Mouse (Mus musculus) neural tube, embryonic 12.5 days (tissue): Measurements from ENCODE around the gene Lsm8. TPM values are rescaled to one million over a fixed set of nuclear protein-coding genes. Genes with fewer than 3 reads are reported as not detected.
"Not testable (repeated sequence)": the region's sequence is repeated elsewhere in the genome, so short reads cannot be mapped to it uniquely, and the experiment has no call there.

ENCODE experiments used
- ATAC-seq: fragments of 200-750 bp; cut with Nextera tagmentation; 2 replicates; pipeline ENCODE4 v1.8.0; 2017; ENCODE audit warnings: low read depth, mild to moderate bottlenecking, moderate TSS enrichment, moderate library complexity; ENCODE audit not compliant: low FRiP score
- H3K27ac ChIP-seq: fragments of 300-500 bp; sonication (generic); 2 replicates; pipeline ENCODE4 v1.5.1; 2016
- H3K27me3 ChIP-seq: fragments of 300-500 bp; sonication (generic); replicated peaks from 2 replicates; pipeline ENCODE4 v1.6.1; 2016; ENCODE audit warnings: mild to moderate bottlenecking
- H3K36me3 ChIP-seq: fragments of 300-500 bp; sonication (generic); 2 replicates; pipeline ENCODE4 v1.6.1; 2016; ENCODE audit warnings: mild to moderate bottlenecking
- H3K4me1 ChIP-seq: fragments of 300-500 bp; sonication (generic); 2 replicates; pipeline ENCODE4 v1.6.1; 2016
- H3K4me2 ChIP-seq: fragments of 300-500 bp; sonication (generic); replicated peaks from 2 replicates; pipeline ENCODE4 v1.6.1; 2016; ENCODE audit warnings: mild to moderate bottlenecking
- H3K4me3 ChIP-seq: fragments of 300-500 bp; sonication (generic); 2 replicates; pipeline ENCODE4 v1.5.1; 2016
- H3K9ac ChIP-seq: fragments of 300-500 bp; sonication (generic); 2 replicates; pipeline ENCODE4 v1.6.1; 2016; ENCODE audit warnings: mild to moderate bottlenecking
- H3K9me3 ChIP-seq: fragments of 300-500 bp; sonication (generic); 2 replicates; pipeline ENCODE4 v1.6.1; 2016; ENCODE audit warnings: mild to moderate bottlenecking
- WGBS: fragments of 180-500 bp; shearing (Covaris S2); methylation state at CpG from one replicate; pipeline ENCODE4 v1.1.7; 2016; 5-methylcytosine and 5-hydroxymethylcytosine counted together
- polyA plus RNA-seq: library from polyadenylated mRNA; unstranded; fragments of >200 nt; fragmentation: Nextera tagmentation; extraction: Ambion mirVana; gene quantifications from 2 replicates; pipeline ENCODE4 v1.2.1, GENCODE M21; 2016

Gene Lsm8
- polyA plus RNA-seq: 161 and 166 TPM in 2 replicates

- peak within 1 kb of the TSS; percentile 93 for H3K27ac ChIP-seq
- peak; percentile 100 for ATAC-seq
- peak within 1 kb of the TSS; percentile 67 for H3K4me2 ChIP-seq
- H3K9me3 ChIP-seq: no peaks in the 10 kb centered on the region
- H3K27me3 ChIP-seq: no peaks in the 10 kb centered on the region
- peak within 1 kb of the TSS; percentile 93 for H3K9ac ChIP-seq
- 2% methylated on average over 37 of the region's 37 CpGs for WGBS
- H3K4me3 ChIP-seq: peak within 1 kb of the TSS; percentile 86
- H3K4me1 ChIP-seq: peaks cover 11% of the 10 kb centered on the region; the same call in 1 of the 2 replicates
- H3K36me3 ChIP-seq: peaks cover 8% of the 10 kb centered on the region
Measured at GRCm38 (mm10) chr6:18848051-18848701, at the start of gene Lsm8. Gene Lsm8, plus strand, starts transcription at chr6:18848579.

- no peak overlapping the region for H3K27ac ChIP-seq
- H3K9ac ChIP-seq: no peak overlapping the region
- no peaks in the 10 kb centered on the region for H3K4me1 ChIP-seq
- H3K36me3 ChIP-seq: no peaks in the 10 kb centered on the region
- 93% methylated on average over 2 of the region's 2 CpGs for WGBS
- H3K27me3 ChIP-seq: no peaks in the 10 kb centered on the region
- no peak for ATAC-seq
- no peak overlapping the region for H3K4me2 ChIP-seq
- H3K4me3 ChIP-seq: no peak overlapping the region
- no peaks in the 10 kb centered on the region for H3K9me3 ChIP-seq
Measured at GRCm38 (mm10) chr6:18800869-18801511, 47.4 kb upstream of the Lsm8 start.

- H3K4me3 ChIP-seq: no peak overlapping the region
- no peak overlapping the region for H3K4me2 ChIP-seq
- H3K27me3 ChIP-seq: no peaks in the 10 kb centered on the region
- WGBS: 94% methylated on average over 1 of the region's 1 CpGs
- no peaks in the 10 kb centered on the region for H3K9me3 ChIP-seq
- ATAC-seq: no peak
- no peak overlapping the region for H3K27ac ChIP-seq
- H3K4me1 ChIP-seq: no peaks in the 10 kb centered on the region
- H3K9ac ChIP-seq: no peak overlapping the region
- H3K36me3 ChIP-seq: no peaks in the 10 kb centered on the region
Measured at GRCm38 (mm10) chr6:18812623-18813022, 35.8 kb upstream of the Lsm8 start.

GRCm38 (mm10) chr6:18815606-18816005 is 32.8 kb upstream of the Lsm8 start:
- Histone ChIP-seq H3K9ac (no peak overlapping the region), H3K4me3 (no peak overlapping the region), H3K27me3 (no peaks in the 10 kb centered on the region), H3K9me3 (no peaks in the 10 kb centered on the region), H3K36me3 (no peaks in the 10 kb centered on the region), H3K4me1 (no peaks in the 10 kb centered on the region), H3K27ac (no peak overlapping the region), H3K4me2 (no peak overlapping the region)
- 71% methylated on average over 2 of the region's 2 CpGs for WGBS
- ATAC-seq: no peak

GRCm38 (mm10) chr6:18819343-18819742 is 29.0 kb upstream of the Lsm8 start:
- no peak for ATAC-seq
- 19% methylated on average over 4 of the region's 4 CpGs for WGBS

GRCm38 (mm10) chr6:18820246-18820645 is 28.1 kb upstream of the Lsm8 start:
- H3K36me3 ChIP-seq: no peaks in the 10 kb centered on the region
- H3K4me2 ChIP-seq: no peak overlapping the region
- WGBS: 73% methylated on average over 4 of the region's 4 CpGs
- H3K4me1 ChIP-seq: no peaks in the 10 kb centered on the region
- H3K9me3 ChIP-seq: no peaks in the 10 kb centered on the region
- H3K9ac ChIP-seq: no peak overlapping the region
- no peak overlapping the region for H3K27ac ChIP-seq
- no peaks in the 10 kb centered on the region for H3K27me3 ChIP-seq
- ATAC-seq: no peak
- no peak overlapping the region for H3K4me3 ChIP-seq

More at GRCm38 (mm10) chr6:18819343-18819742, 29.0 kb upstream of the Lsm8 start:
- Histone ChIP-seq H3K9ac (no peak overlapping the region), H3K36me3 (no peaks in the 10 kb centered on the region), H3K27ac (no peak overlapping the region), H3K4me2 (no peak overlapping the region), H3K27me3 (no peaks in the 10 kb centered on the region), H3K9me3 (no peaks in the 10 kb centered on the region), H3K4me3 (no peak overlapping the region), H3K4me1 (no peaks in the 10 kb centered on the region)

GRCm38 (mm10) chr6:18822812-18823211 is 25.6 kb upstream of the Lsm8 start:
- H3K4me1 ChIP-seq: no peaks in the 10 kb centered on the region
- no peaks in the 10 kb centered on the region for H3K27me3 ChIP-seq
- H3K27ac ChIP-seq: no peak overlapping the region
- H3K9ac ChIP-seq: no peak overlapping the region
- no peaks in the 10 kb centered on the region for H3K36me3 ChIP-seq
- ATAC-seq: no peak
- no peak overlapping the region for H3K4me3 ChIP-seq
- no peak overlapping the region for H3K4me2 ChIP-seq
- no peaks in the 10 kb centered on the region for H3K9me3 ChIP-seq
- WGBS: 69% methylated on average over 1 of the region's 1 CpGs

- Histone ChIP-seq H3K9me3 (no peaks in the 10 kb centered on the region), H3K9ac (no peak overlapping the region), H3K4me3 (no peak overlapping the region), H3K4me2 (no peak overlapping the region), H3K27me3 (no peaks in the 10 kb centered on the region), H3K4me1 (no peaks in the 10 kb centered on the region), H3K27ac (no peak overlapping the region), H3K36me3 (no peaks in the 10 kb centered on the region)
- no peak for ATAC-seq
- WGBS: 74% methylated on average over 1 of the region's 1 CpGs
Measured at GRCm38 (mm10) chr6:18832958-18833357, 15.4 kb upstream of the Lsm8 start.

- not testable (repeated sequence) for H3K36me3 ChIP-seq, H3K27ac ChIP-seq, H3K4me3 ChIP-seq, H3K4me2 ChIP-seq, H3K4me1 ChIP-seq, H3K27me3 ChIP-seq, H3K9ac ChIP-seq, ATAC-seq, H3K9me3 ChIP-seq
- WGBS: 85% methylated on average over 7 of the region's 11 CpGs
Measured at GRCm38 (mm10) chr6:18844529-18844928, 3.9 kb upstream of the Lsm8 start.

GRCm38 (mm10) chr6:18845571-18845970 is 2.8 kb upstream of the Lsm8 start:
- not testable (repeated sequence) for H3K9me3 ChIP-seq, H3K9ac ChIP-seq, H3K4me2 ChIP-seq, H3K36me3 ChIP-seq, H3K27me3 ChIP-seq, ATAC-seq, H3K27ac ChIP-seq, H3K4me3 ChIP-seq
- 29% methylated on average over 5 of the region's 7 CpGs for WGBS
- peaks cover 11% of the 10 kb centered on the region; the same call in 1 of the 2 replicates for H3K4me1 ChIP-seq

- WGBS: 1% methylated on average over 28 of the region's 28 CpGs
- Histone ChIP-seq H3K9ac (peak overlapping the region; percentile 93), H3K9me3 (no peaks in the 10 kb centered on the region), H3K27ac (peak overlapping the region; percentile 93), H3K4me3 (peak overlapping the region; percentile 86), H3K27me3 (no peaks in the 10 kb centered on the region), H3K4me2 (peak overlapping the region; percentile 67), H3K4me1 (peaks cover 11% of the 10 kb centered on the region; the same call in 1 of the 2 replicates), H3K36me3 (peaks cover 12% of the 10 kb centered on the region)
- no peak for ATAC-seq
Measured at GRCm38 (mm10) chr6:18848702-18849061, 303 bp downstream of the Lsm8 start.

GRCm38 (mm10) chr6:18855323-18855722 is 6.9 kb downstream of the Lsm8 start:
- no peak for ATAC-seq
- no peak overlapping the region for H3K9ac ChIP-seq

More at GRCm38 (mm10) chr6:18855323-18855722, 6.9 kb downstream of the Lsm8 start:
- H3K36me3 ChIP-seq: peaks cover 47% of the 10 kb centered on the region
- no peak overlapping the region for H3K4me2 ChIP-seq
- H3K27me3 ChIP-seq: no peaks in the 10 kb centered on the region
- no peaks in the 10 kb centered on the region for H3K9me3 ChIP-seq
- no peaks in the 10 kb centered on the region for H3K4me1 ChIP-seq
- H3K4me3 ChIP-seq: no peak overlapping the region
- H3K27ac ChIP-seq: no peak overlapping the region
